Mouse (Mus musculus): ENCODE measurements around the gene Rasd1.

DNA sequence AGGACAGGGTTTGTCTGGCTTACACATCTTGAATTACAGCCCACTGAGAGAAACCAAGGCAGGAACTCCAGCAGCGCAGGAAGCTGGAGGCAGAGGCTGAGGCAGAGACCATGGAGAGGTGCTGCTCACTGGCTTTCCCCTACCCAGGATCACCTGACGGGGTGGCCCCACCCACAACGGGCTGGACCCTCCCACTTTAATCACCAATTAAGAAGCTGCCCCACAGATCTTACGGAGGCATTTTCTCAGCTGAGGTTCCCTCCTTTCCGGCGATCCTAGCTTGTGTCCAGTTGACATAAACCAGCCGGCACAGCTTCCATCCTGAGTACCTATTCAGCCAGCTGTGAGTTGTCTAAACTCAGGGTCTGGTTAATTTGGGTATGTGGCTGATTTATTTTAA, 43.5 kb downstream of the Rasd1 start:
- TF ChIP-seq POLR2A (IDR thresholded peaks at IDR 0.05; ENCODE audit: low read depth, low read length) (no peak), CTCF (IDR thresholded peaks at IDR 0.05; ENCODE audit: extremely low read depth, insufficient read length, insufficient replicate concordance, low read depth, low read length) (no peak)

Data from small intestine, adult 2 months (tissue).